Mouse (Mus musculus) bone marrow macrophage, adult 2 months (primary cell): Measurements from ENCODE around the gene Svop.

Experiments used
- CTCF ChIP-seq: IDR thresholded peaks from 2 replicates; pipeline ENCODE4 v1.5.1; 2012; ENCODE audit warnings: low read depth, mild to moderate bottlenecking, low read length, moderate library complexity
- POLR2A ChIP-seq: IDR thresholded peaks from 2 replicates; pipeline ENCODE4 v1.6.1; 2012; ENCODE audit warnings: mild to moderate bottlenecking, low read depth, low read length, borderline replicate concordance

GRCm38 (mm10) chr5:114139175-114139574 lies 47.8 kb upstream of the Svop start:
- TF ChIP-seq CTCF (no peak), POLR2A (no peak)
